Mouse (Mus musculus): Measurements from ENCODE around the gene Amph.

GRCm38 (mm10) chr13:19195456-19195855 is 247.5 kb downstream of the Amph start:
- TF ChIP-seq POLR2A (IDR thresholded peaks at IDR 0.05; ENCODE audit: control insufficient read depth in 1 of 2, insufficient read depth in 1 of 2, low read depth in 1 of 2, low read length in 2 of 2, poor library complexity in 1 of 2) (no peak), USF1 (IDR thresholded peaks at IDR 0.05; ENCODE audit: low read depth, low read length) (no peak), POLR2AphosphoS2 (IDR thresholded peaks at IDR 0.05; ENCODE audit: low read length) (no peak), BHLHE40 (IDR thresholded peaks at IDR 0.05; ENCODE audit: borderline replicate concordance, low read depth, low read length) (no peak), ZMIZ1 (IDR thresholded peaks at IDR 0.05; ENCODE audit: low read depth, low read length) (no peak), GATA1 (IDR thresholded peaks at IDR 0.05; ENCODE audit: low read depth, low read length) (no peak), E2F4 (IDR thresholded peaks at IDR 0.05; ENCODE audit: borderline replicate concordance, low read depth, low read length) (no peak), SMC3 (IDR thresholded peaks at IDR 0.05; ENCODE audit: low read depth, low read length) (no peak), KAT2A (conservative IDR thresholded peaks at IDR 0.05; ENCODE audit: low read depth, low read length) (no peak), TBP (IDR thresholded peaks at IDR 0.05; ENCODE audit: low read depth, low read length) (no peak), ZKSCAN1 (IDR thresholded peaks at IDR 0.05; ENCODE audit: low read depth, low read length) (no peak), MXI1 (IDR thresholded peaks at IDR 0.05; ENCODE audit: low read depth, low read length) (no peak)
